Mouse (Mus musculus): ENCODE data around the gene Serpina6. TPM values are rescaled to one million over a fixed set of nuclear protein-coding genes. Genes with fewer than 3 reads are reported as not detected.

Serpina6 gene
- polyA plus RNA-seq, 1 experiment = 1.2 TPM

GRCm38 (mm10) chr12:103615141-103615540, 41.9 kb downstream of the Serpina6 start:
- Histone ChIP-seq H3K4me3 (replicated peaks; ENCODE audit: control insufficient read depth, low read depth, low read length) (no peak overlapping the region), H3K27ac (ENCODE audit: control insufficient read depth, insufficient read depth, low read depth, low read length, poor library complexity) (no peak overlapping the region), H3K4me1 (ENCODE audit: control insufficient read depth, insufficient read depth, low read length) (no peaks in the 10 kb centered on the region)
- WGBS = 68% methylated on average over 1 of the region's 1 CpGs
- TF ChIP-seq CTCF (IDR thresholded peaks at IDR 0.05; ENCODE audit: control insufficient read depth, insufficient read depth, low read length) = no peak

- WGBS = 71% methylated on average over 3 of the region's 3 CpGs
- Histone ChIP-seq H3K4me1 (ENCODE audit: control insufficient read depth, insufficient read depth, low read length) (peaks cover 1% of the 10 kb centered on the region; the same call in 1 of the 2 replicates), H3K4me3 (replicated peaks; ENCODE audit: control insufficient read depth, low read depth, low read length) (no peak overlapping the region), H3K27ac (ENCODE audit: control insufficient read depth, insufficient read depth, low read depth, low read length, poor library complexity) (no peak overlapping the region)
- TF ChIP-seq CTCF (IDR thresholded peaks at IDR 0.05; ENCODE audit: control insufficient read depth, insufficient read depth, low read length) = no peak
- TF ChIP-seq POLR2A (IDR thresholded peaks at IDR 0.05; ENCODE audit: borderline replicate concordance, control insufficient read depth, low read depth, low read length) = no peak
Measured at GRCm38 (mm10) chr12:103601839-103602238, 55.2 kb downstream of the Serpina6 start.

GRCm38 (mm10) chr12:103600364-103600763, 56.6 kb downstream of the Serpina6 start:
- Histone ChIP-seq H3K4me1 (ENCODE audit: control insufficient read depth, insufficient read depth, low read length) (peaks cover 1% of the 10 kb centered on the region; the same call in 1 of the 2 replicates), H3K27ac (ENCODE audit: control insufficient read depth, insufficient read depth, low read depth, low read length, poor library complexity) (no peak overlapping the region), H3K4me3 (replicated peaks; ENCODE audit: control insufficient read depth, low read depth, low read length) (no peak overlapping the region)
- WGBS = 56% methylated on average over 3 of the region's 3 CpGs
- no peak for TF ChIP-seq CTCF (IDR thresholded peaks at IDR 0.05; ENCODE audit: control insufficient read depth, insufficient read depth, low read length)
- no peak for TF ChIP-seq POLR2A (IDR thresholded peaks at IDR 0.05; ENCODE audit: borderline replicate concordance, control insufficient read depth, low read depth, low read length)

GRCm38 (mm10) chr12:103598411-103598810, 58.6 kb downstream of the Serpina6 start:
- 52% methylated on average over 2 of the region's 2 CpGs for WGBS
- H3K27ac ChIP-seq (ENCODE audit: control insufficient read depth, insufficient read depth, low read depth, low read length, poor library complexity) = no peak overlapping the region
- H3K4me3 ChIP-seq (replicated peaks; ENCODE audit: control insufficient read depth, low read depth, low read length) = no peak overlapping the region
- H3K4me1 ChIP-seq (ENCODE audit: control insufficient read depth, insufficient read depth, low read length) = peaks cover 1% of the 10 kb centered on the region; the same call in 1 of the 2 replicates
- no peak for TF ChIP-seq CTCF (IDR thresholded peaks at IDR 0.05; ENCODE audit: control insufficient read depth, insufficient read depth, low read length)
- TF ChIP-seq POLR2A (IDR thresholded peaks at IDR 0.05; ENCODE audit: borderline replicate concordance, control insufficient read depth, low read depth, low read length) = no peak

Other genes starting within 250 kb of the Serpina6 start
- 0.99 TPM in 1 of 2 replicates, not detected in the other for gene 9330161L09Rik, start 249.4 kb downstream of the Serpina6 start, polyA plus RNA-seq (2011; ENCODE audit: insufficient read depth, insufficient read length, low replicate concordance, missing spikeins)
- gene Ddx24, start 231.4 kb downstream of the Serpina6 start, polyA plus RNA-seq (2011; ENCODE audit: insufficient read depth, insufficient read length, low replicate concordance, missing spikeins) = 23.2 and 40.5 TPM in 2 replicates
- 114 and 211 TPM in 2 replicates for gene Ifi27, start 223.0 kb downstream of the Serpina6 start, polyA plus RNA-seq (2011; ENCODE audit: insufficient read depth, insufficient read length, low replicate concordance, missing spikeins)
- 31.6 and 112 TPM in 2 replicates for gene Ifi27l2a, start 213.5 kb downstream of the Serpina6 start, polyA plus RNA-seq (2011; ENCODE audit: insufficient read depth, insufficient read length, low replicate concordance, missing spikeins)
- not detected in 2 replicates for gene Ifi27l2b, start 200.0 kb downstream of the Serpina6 start, polyA plus RNA-seq (2011; ENCODE audit: insufficient read depth, insufficient read length, low replicate concordance, missing spikeins)
- 0.62 TPM in 1 of 2 replicates, not detected in the other for gene Ppp4r4, start 124.9 kb downstream of the Serpina6 start, polyA plus RNA-seq (2011; ENCODE audit: insufficient read depth, insufficient read length, low replicate concordance, missing spikeins)
- gene Serpina10, start 25.8 kb downstream of the Serpina6 start, polyA plus RNA-seq (2011; ENCODE audit: insufficient read depth, insufficient read length, low replicate concordance, missing spikeins) = 0.82 and 0.97 TPM in 2 replicates
- not detected in 2 replicates for gene Serpina16, start 18.9 kb upstream of the Serpina6 start, polyA plus RNA-seq (2011; ENCODE audit: insufficient read depth, insufficient read length, low replicate concordance, missing spikeins)
- gene Serpina1f, start 38.3 kb upstream of the Serpina6 start, polyA plus RNA-seq (2011; ENCODE audit: insufficient read depth, insufficient read length, low replicate concordance, missing spikeins) = 1.3 TPM in 1 of 2 replicates, not detected in the other
- gene Serpina1d, start 116.4 kb upstream of the Serpina6 start, polyA plus RNA-seq (2011; ENCODE audit: insufficient read depth, insufficient read length, low replicate concordance, missing spikeins) = 4.5 and 13.1 TPM in 2 replicates
- gene Serpina1b, start 173.2 kb upstream of the Serpina6 start, polyA plus RNA-seq (2011; ENCODE audit: insufficient read depth, insufficient read length, low replicate concordance, missing spikeins) = 4.4 and 30.7 TPM in 2 replicates
- 7.7 and 34.0 TPM in 2 replicates for gene Serpina1a, start 206.3 kb upstream of the Serpina6 start, polyA plus RNA-seq (2011; ENCODE audit: insufficient read depth, insufficient read length, low replicate concordance, missing spikeins)
- 15.6 and 41.6 TPM in 2 replicates for gene Serpina1c, start 247.7 kb upstream of the Serpina6 start, polyA plus RNA-seq (2011; ENCODE audit: insufficient read depth, insufficient read length, low replicate concordance, missing spikeins)